Mouse (Mus musculus): Measurements from ENCODE around the gene Gm20605.

Gm20605 gene

GRCm38 (mm10) chr5:137628498-137629305 lies at the start of gene Gm20605, which contains the start of the genes Fbxo24 and Lrch4:
Gene Gm20605 (plus strand): TSS chr5:137629175.
Gene Fbxo24 (minus strand): TSS chr5:137629002.
Gene Lrch4 (plus strand): TSS chr5:137629121.
- DNase-seq (ENCODE audit: low read depth, low spot score), result peak; percentile 100

- no peak for DNase-seq (ENCODE audit: low read depth, low spot score)
Observed at GRCm38 (mm10) chr5:137580246-137580645, 48.7 kb upstream of the Gm20605 start.

DNA sequence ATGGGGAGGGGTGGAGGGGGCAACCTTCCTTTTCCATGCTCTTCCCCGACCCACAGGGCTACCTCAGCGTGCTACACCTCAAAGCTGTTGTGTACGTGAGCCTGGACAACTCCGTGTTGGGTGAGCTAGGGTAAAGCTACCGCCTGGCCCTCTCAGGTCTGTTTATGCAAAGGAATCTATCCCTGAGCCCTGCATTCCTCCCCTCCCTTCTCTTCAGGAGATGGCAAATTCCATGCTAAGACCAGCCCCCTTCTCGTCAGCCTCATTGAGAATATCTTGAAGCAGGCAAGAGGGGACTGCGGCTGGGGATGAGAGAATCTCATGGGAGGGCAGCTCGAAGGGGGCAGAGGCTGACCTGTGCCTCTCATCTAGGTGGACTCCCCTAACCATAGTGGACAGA lies 46.3 kb upstream of the Gm20605 start:
- DNase-seq (ENCODE audit: low read depth, low spot score), result peak; percentile 48

DNA sequence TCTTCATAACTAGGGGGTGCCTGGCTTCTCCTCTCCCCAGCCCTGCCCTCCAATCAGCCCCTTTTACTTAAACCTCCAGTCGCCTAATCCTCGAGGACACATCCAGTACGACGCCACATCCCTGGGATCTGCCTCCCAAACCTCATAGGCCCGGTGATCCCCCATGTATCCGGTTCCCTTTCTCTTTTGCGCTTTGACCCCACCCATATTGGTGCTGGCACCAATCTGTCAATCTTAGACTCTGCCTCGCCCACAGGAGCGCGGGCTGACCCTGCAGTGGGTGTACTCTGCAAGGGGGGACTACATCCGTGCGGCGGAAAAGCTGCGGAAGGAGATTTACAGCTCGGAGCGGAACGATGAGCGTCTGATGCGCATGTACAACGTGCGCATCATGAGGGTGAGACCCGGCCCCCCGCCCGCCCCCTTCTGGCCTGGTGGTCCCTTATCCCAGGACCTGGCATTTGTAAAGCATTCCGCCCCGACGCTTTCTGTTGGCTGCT lies 45.3 kb upstream of the Gm20605 start:
- DNase-seq (ENCODE audit: low read depth, low spot score), result peak; percentile 40

- peak; percentile 89 for DNase-seq (ENCODE audit: low read depth, low spot score)
Observed at GRCm38 (mm10) chr5:137584976-137585375, 44.0 kb upstream of the Gm20605 start.

DNA sequence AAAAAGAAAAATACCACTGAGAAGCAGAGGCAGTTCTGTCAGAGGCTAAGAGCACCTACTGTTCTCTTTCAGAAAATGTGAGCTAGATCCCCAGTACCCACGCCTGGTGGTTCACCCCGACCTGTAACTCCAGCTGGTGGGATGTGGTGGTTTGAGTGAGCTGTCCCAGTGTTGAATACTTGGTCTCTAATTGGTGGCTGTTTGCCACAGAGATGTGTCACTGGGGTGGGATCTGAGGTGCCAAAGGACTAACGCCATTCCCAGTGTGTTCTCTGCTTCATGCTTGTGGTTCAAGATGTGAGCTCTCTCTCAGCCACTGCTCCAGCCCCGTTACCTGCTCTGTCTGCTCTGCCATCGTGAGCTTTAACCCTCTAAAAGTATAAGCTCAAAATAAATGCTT lies 38.5 kb upstream of the Gm20605 start:
- no peak for DNase-seq (ENCODE audit: low read depth, low spot score)

GRCm38 (mm10) chr5:137595921-137596320 lies 33.1 kb upstream of the Gm20605 start:
- DNase-seq (ENCODE audit: low read depth, low spot score), result no peak

DNA sequence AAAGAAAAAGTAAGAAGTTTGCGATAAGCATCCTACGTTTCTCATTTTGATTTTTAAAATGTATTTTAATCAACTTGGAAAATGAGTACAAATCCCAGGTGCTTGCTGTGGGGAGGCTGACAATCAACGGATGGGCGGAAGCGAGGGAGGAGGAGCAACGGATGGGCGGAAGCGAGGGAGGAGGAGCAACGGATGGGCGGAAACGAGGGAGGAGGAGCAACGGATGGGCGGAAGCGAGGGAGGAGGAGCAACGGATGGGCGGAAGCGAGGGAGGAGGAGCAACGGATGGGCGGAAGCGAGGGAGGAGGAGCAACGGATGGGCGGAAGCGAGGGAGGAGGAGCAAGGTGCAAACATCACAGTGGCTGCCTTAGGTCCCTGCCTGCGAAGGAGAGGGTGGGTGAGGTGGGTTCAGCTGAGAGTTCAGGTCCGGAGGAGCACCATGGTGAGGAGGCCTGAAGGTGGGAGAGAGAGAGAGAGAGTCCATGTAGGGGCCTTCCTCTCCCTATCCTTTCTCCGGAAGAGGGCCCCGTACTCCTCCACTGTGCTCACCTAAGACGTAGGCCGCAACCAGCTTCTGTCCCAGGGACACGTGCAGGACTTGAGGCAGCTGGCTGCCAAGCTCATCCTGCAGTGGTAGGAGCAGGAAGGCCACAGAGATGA lies 32.2 kb upstream of the Gm20605 start:
- DNase-seq (ENCODE audit: low read depth, low spot score), result peak; percentile 80

- no peak for DNase-seq (ENCODE audit: low read depth, low spot score)
Observed at GRCm38 (mm10) chr5:137597625-137598024, 31.4 kb upstream of the Gm20605 start.

DNA sequence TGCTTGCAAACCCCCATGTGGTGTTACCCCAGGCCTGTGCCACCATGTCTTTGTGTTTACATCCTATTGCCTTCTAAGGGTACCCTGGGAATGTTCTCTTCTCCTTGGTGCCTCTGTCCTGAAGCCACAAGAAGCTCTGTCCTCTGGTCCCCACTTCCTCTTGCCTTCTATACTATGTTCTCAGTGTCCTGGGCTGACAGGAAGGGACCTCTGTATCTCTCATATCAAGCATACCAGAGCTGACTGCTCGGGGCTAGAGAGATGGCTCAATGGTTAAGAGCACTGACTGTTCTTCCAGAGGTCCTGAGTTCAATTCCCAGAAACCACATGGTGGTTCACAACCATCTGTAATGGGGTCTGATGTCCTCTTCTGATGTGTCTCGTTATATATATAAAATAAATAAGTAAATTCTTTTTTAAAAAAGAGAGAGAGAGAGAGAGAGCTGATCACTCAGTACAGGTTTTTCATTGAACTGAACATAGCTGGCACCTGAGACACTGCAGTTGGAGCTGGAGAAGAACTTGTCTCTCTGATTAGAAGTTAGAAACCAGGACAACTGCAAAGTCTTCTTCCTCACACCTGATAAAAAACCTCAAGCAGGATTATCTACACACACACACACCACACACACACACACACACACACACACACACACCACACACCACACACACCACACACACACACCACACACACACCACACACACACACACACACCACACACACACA lies 30.7 kb upstream of the Gm20605 start:
- no peak for DNase-seq (ENCODE audit: low read depth, low spot score)

- DNase-seq (ENCODE audit: low read depth, low spot score), result no peak
Observed at GRCm38 (mm10) chr5:137599600-137599999, 29.4 kb upstream of the Gm20605 start.

DNA sequence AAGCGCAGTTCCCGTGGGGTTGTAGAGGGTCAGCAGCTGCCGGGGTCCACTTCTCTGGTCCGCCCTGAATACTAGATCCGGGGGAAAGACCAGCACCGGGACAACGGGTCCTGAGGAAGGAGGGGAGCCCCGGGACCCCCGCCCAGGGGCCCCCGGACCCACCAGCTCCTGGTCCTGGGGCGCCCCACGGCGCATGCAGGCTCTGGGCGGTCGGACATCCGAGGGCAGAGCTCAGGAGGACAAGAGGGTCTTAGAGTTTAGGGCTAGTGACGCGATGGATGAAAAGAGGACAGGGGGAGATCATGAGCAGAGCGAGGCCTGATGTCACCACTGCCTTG lies 28.7 kb upstream of the Gm20605 start:
- no peak for DNase-seq (ENCODE audit: low read depth, low spot score)

GRCm38 (mm10) chr5:137600619-137601364 lies 28.2 kb upstream of the Gm20605 start, which contains the start of gene Mospd3:
Gene Mospd3 (minus strand): TSS chr5:137601058.
- DNase-seq (ENCODE audit: low read depth, low spot score), result peak; percentile 99

DNA sequence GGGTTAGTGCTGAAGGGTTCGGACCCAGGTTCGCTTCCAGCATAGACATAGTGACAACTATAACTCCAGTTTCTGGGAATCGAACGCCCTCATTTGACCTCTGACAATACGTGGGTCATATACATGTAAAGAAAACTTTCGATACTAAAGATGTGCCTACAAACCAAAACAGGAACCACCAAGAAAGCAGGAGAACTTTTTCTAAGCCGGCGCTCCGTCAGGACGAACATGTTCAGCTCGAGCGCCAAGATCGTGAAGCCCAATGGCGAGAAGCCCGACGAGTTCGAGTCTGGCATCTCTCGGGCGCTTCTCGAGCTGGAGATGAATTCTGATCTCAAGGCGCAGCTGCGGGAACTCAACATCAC lies 27.6 kb upstream of the Gm20605 start:
- peak; percentile 74 for DNase-seq (ENCODE audit: low read depth, low spot score)

DNA sequence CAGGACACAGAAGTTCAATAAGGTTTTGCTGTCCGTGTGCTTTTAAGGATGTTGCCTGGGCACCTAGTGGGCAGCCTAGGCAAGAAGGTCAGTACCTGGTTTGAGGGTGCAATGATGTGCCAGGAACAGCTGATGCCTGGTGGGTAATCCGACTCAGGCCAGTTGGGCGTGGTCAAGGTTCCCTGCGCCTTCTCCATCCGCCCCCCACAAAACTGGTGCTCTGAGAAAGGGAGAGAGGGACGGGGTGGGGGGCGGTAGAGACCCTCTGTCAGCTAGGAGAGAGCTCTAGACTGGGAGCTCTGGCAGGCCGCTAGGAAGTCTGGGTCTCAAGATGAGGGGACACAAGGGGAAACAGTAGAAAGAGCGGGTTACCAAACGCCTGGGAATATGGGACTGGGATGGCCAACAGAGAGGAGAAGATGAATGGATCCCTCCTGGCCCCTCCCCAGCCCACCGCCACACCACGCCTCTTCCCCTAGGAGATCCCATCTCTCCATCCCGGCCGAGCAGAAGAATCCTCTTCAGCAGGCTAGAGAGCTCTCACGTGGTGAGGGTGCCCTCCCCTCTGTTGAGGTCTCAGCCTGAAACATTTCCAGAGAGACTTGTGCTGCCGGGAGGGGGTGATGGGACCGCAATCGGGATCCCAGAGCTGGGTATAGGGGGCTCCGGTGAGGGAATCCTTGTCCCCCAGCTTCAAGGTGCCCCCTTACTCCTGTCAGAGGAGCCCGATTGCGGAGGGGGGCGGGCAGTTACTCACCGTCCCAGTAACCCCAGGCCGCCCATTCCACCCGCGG lies 20.9 kb upstream of the Gm20605 start:
- DNase-seq (ENCODE audit: low read depth, low spot score), result peak; percentile 84

- peak; percentile 45 for DNase-seq (ENCODE audit: low read depth, low spot score)
Observed at GRCm38 (mm10) chr5:137608654-137609190, 20.3 kb upstream of the Gm20605 start.

GRCm38 (mm10) chr5:137609292-137609691 lies 19.7 kb upstream of the Gm20605 start:
- no peak for DNase-seq (ENCODE audit: low read depth, low spot score)

DNA sequence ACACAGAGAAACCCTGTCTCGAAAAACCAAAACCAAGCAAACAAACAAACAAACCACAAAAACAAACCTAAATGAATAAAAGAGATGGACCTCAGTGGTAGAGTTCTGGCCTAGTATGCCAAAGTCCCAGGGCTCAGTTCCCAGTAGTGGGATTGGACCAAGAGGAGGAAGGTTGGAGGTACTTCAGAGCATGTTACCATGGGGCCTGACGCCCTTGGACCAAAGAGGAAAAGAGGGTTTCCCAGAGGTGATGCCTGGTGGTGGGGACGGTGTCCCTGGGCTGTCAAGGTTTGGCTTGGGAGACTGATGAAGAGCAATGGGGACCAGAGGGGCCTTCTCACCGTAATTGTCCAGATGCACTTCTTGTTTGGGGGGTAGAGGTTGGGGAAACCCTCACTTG lies 18.9 kb upstream of the Gm20605 start:
- DNase-seq (ENCODE audit: low read depth, low spot score), result no peak

GRCm38 (mm10) chr5:137610548-137611244 lies 18.3 kb upstream of the Gm20605 start:
- peak; percentile 88 for DNase-seq (ENCODE audit: low read depth, low spot score)

DNA sequence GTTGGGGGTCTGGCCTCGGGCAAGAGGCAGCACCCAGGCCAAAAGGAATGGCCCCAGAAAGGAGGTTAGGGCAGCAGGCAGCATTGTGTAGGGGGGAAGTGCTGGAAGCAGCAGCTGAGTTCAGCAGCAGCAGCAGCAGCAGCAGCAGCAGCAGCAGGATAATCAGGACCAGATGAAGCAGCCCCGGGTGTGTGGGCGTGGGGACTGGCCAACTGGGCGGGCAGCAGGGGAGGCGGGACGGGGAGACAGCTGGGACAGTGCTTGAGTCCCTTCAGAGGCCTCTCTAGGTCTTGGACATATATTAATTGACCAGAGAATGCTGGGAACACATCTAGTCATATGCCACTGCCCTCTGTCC lies 17.8 kb upstream of the Gm20605 start:
- DNase-seq (ENCODE audit: low read depth, low spot score), result no peak

Measured in ZHBTc4 (cell line).